Mouse (Mus musculus) left cerebral cortex, adult 8-10 months (tissue): ENCODE measurements around the gene Nhsl2. TPM values are rescaled to one million over a fixed set of nuclear protein-coding genes. Genes with fewer than 3 reads are reported as not detected.

ENCODE experiments used
- DNase-seq, 2 experiments: peaks; one replicate each; pipeline ENCODE4 v3.0.0; 2022; ENCODE audit warnings: low spot score in 2 of 2
- total RNA-seq, 4 experiments: library from RNA; stranded (reverse); gene quantifications; 2 replicates each; pipeline ENCODE4 v1.2.4; 2022

Nhsl2 gene
- total RNA-seq, 4 experiments from 2014 or later = 36.2 to 44.7 (median 41.9) TPM

DNA sequence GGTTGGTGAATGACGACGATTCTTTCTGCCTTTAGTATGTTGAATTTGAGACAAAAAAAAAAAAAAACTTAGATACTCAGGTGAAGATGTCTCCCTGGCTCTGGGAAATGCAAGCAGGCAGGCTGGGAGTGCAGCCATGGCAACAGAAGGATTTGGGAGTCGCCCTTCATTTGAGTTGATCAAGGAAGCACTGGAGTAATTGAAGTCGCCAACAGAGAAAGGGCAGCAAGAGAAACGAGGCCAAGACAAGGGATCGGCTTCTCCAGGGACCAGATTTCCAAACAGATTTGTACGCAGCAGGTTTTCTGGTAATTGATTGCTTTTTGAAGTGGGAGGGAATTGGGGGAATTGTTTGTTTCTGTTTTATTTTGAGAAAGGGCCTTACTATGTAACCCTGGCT, 192.4 kb downstream of the Nhsl2 start:
- no peak for DNase-seq

DNA sequence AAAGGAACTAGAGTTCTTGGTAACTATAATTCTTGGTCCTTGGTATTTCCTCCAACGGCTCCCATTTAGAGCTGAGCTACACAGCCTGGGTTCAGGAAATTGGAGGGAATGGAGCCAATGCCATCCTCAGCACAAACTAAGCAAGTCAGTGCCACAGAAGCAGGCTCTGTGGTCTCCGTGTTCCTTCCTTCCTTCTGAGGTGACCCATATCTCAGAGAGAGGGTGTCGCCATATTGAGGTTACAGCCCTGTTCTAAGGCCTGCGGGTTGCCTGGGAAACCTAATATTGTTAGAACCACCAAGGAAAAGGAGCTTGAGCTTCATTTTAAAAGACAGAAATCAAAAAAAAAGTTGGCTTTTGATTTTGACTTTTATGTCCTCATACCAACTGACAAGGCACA, 193.2 kb downstream of the Nhsl2 start:
- no peak for DNase-seq

DNA sequence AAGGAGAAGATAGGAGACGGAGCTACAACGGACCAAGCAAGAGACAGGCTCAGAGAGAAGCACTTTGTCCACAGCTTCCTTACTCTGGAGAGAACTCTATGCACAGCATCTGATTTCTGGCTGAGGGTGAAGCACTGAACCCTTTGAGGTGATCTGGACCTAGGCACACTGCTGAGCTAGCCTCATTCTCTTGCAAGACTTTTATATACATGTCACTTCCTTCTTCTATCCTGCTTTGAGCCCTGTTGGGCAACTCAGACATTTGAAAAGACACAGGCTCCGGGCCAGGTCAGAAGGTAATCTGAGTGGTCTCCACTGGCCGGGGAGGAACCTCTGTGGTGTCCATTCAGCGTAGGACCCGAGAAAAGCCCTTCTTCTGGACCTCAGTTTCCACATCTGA, 201.4 kb downstream of the Nhsl2 start:
- DNase-seq = no peak

DNA sequence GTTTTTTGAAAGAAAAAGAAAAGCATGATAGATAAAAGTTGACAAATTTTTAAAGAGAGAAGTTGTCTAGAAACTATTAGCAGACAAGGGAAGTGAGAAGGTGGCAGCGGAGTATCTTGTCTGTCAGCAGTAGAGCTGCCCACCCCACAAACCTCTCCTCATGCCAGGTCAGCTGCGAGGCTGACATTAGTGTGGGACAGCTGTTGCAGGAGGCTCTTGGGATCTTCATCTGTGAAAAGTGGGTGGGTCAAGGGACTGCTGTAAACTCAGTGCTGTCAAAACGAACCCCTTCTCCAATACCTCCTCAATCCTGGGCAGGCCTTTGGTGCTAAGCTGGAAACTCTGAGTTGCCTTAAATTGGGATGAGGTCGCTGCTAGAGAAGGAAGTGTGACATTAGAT, 202.0 kb downstream of the Nhsl2 start:
- DNase-seq = no peak

DNA sequence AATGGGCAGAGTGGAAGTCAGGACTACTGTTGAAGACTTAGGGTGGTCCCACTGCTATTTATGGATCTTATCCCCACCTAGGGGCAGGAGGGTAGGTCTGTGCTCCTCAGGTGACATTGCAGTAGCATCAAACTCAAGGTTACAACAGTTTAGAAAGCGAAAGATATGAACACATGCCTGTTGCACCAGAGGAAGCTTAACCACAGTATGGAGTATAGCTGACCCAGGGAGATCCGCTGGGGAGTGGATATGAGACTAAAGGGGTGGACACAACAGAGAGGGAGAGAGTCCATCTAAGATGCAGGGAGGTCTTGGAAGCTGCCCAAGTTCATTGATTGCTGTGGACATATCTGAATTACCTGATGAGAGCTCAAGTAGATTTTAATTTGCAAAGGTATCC, 204.2 kb downstream of the Nhsl2 start:
- no peak for DNase-seq

GRCm38 (mm10) chrX:102054009-102054408, 204.8 kb downstream of the Nhsl2 start:
- no peak for DNase-seq

GRCm38 (mm10) chrX:102059437-102059836, 210.3 kb downstream of the Nhsl2 start:
- no peak for DNase-seq

GRCm38 (mm10) chrX:102060243-102060642, 211.1 kb downstream of the Nhsl2 start:
- DNase-seq = no peak

GRCm38 (mm10) chrX:102060891-102061290, 211.7 kb downstream of the Nhsl2 start:
- DNase-seq = no peak

DNA sequence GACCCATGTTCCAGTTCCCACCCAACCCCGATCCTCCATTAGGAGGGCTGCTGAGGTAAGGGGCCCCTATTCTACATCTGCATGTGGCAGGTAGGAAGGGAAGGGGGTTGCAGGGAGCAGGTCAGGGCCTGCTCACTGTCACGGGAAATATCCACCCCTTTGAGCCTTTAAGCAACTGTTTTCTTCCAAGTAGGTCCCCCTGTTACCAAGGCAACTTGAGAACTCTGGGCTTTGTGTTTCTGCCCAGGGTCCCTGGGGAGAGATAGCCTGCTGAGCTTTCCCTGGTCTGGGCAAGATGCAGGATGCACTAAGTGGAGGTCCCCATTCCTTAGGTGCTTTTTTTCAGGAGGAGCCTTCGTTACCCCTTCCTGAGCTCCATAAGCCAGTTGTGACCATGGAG, 214.9 kb downstream of the Nhsl2 start:
- no peak for DNase-seq

- DNase-seq = no peak
These were observed 216.1 kb downstream of the Nhsl2 start for GRCm38 (mm10) chrX:102065213-102065775.

DNA sequence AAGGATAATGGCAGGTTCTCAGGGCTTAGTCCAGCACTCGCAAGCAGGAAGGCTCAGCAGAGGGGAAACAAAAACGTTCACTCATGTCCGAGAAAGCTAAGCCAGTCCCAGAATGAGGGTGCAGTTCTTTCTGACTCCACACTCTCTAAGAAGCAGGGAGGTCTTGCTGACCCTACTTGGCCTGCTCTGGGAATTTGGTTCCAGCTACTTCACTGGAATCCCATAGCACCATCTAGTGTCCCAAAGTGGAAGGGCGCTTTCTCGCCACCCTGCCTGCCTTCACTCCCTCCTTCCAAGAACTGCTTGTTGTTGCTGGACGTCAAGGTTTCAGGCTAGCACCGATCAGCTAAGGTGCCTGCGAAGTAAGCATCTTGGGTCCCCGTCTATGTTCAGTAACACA, 216.9 kb downstream of the Nhsl2 start:
- peak; percentile 48 to 67 for DNase-seq

DNA sequence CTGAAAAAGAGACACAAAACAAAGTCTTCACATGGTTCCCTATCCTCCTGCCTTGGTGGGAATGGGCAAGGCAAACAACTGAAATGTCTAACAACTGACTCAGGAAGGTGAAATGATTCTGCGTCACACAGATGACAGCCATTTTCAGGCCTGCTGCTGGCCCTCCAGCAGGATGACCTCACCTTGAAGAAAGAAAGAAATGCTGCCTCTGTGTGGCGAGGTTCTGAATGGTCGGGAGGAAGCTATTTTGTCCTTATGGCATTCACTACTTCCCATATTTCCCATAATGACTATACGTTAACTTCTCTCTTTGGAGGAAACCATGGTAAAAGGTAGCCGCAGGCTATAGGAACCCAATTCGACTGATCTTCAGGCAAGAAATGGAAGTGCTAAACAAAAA, 217.9 kb downstream of the Nhsl2 start:
- no peak for DNase-seq

DNA sequence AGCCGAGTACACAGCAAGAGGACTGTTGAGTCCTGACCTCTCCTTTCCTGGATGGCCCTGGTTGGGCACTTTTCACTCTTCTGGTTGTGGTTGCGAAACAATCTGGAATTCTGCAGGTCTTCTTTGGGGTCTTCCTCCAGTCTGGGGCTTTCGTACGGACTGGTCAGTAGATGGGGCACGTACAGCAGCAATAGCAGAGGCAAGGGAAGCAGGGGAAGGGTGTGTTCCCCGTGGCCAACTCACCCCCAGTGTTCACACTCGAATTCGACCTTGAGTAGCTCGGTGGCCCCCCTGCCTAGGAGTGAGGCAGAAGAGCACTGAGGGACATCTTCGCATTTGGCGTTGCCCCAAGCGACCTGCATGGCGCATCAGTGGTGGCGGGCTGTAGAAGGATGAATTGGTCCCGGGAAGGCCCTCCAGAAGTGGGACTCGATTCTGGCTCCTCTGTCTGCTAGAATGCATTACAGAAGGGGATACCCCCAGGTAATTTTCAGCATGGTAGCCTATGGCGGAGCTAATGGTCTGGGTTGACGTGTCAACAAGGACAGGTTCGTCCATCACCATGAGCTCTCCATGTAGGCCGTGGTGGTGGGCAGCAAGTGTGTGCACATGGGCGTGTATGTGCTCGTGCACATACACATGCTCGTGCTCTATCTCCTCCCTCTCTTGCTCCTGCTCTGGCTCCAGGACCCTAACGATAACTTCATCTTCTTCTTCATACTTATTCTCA, 219.8 kb downstream of the Nhsl2 start:
- DNase-seq = no peak

DNA sequence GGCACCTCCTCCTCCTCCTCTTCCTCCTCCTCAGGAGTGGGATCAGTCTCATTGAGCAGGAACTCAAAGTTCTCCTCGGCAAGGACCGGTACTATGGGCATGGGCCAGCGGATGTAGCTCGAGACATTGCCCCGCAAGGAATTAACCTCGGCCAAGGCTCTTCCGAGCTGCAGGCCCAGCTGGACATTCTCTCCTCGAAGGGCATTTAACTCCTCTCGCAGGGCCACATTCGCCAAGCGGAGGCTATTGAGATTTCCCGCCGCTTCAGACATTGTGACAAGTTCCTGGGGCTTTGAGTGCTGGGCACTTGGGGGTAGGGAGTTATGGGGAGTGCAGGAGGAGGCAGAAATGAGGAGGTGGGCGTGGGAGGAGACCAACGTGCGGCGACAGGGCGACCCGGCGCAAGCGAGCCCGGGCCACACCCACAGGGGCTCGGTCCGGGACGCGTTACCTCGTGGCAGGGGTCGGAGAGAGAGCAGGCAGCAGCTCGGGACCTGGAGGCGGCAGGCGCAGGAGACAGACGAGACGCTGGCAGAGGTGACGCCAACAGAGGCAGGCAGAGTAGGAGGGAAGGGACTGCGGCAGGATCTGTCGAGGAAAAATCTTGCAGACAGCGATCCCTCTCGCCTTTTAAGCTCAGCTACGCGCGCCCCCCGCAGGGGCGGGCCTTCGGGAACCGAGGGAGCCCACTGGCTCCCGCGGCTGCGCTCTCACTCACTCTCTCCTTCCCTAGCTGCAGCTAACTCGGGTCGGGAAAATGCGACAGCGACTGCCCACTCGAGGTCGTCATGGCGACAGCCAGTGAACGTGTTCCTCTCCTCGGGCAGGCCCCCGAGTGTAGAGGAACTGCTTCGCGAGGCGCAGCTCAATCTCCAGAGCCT, 221.6 kb downstream of the Nhsl2 start, which contains the start of gene Rtl5:
Rtl5 (minus strand) TSS at position 714 of the 881 bp plus-strand sequence.
- peak; percentile 59 to 82 for DNase-seq

GRCm38 (mm10) chrX:102071517-102071916, 222.3 kb downstream of the Nhsl2 start:
- no peak for DNase-seq

DNA sequence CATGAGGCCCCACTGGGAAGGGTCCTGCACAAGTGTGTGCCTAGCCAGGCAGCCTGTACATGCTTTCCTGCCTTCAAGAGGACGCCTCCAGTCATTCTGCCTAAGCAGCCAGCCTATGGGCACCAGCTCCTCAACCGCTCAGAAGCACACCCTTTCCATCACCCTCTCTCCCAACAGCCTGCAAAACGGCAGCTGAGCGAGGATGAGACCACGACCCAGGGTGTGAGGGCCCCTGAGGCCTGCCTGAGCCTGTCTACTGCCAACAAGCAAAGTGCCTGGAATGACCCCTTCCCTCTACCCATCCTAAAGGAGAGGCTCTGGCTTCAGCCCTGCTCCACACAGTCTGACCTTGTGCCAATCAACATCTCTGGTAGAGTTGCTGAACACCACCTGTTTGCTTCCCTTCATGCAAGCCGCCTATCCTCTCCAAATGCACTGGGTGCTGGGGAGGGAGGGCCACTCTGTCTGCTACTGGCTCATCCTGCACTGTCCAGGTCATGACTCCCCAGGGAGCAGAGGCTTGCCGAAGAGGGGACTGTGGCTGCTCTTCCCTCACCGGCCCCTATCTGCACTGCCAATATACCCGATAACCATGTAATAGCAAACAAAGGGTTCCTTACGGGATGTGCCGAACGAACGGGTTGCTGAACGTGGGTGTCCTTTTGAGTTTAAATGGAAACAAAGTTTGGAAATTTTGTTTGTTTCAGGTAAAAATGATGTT, 224.6 kb downstream of the Nhsl2 start:
- no peak for DNase-seq

DNA sequence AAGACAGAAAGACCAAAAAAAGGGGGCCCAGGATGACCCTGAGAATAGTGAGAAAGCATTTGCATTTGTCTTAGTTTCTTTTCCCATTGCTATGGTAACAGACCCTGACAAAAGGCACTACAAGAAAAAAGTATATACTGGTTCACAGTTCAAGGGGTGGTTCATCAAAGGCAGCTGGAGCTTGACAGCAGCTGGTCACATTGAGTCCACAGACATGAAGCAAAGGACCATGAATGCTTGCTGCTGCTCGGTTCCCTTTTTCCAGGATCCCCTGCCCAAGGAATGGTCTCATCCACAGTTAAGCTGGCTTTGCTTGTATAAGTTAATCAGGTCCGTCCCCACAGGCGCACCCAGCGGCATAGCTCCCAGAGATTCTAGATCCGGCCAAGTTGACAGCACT, 225.2 kb downstream of the Nhsl2 start:
- no peak for DNase-seq

DNA sequence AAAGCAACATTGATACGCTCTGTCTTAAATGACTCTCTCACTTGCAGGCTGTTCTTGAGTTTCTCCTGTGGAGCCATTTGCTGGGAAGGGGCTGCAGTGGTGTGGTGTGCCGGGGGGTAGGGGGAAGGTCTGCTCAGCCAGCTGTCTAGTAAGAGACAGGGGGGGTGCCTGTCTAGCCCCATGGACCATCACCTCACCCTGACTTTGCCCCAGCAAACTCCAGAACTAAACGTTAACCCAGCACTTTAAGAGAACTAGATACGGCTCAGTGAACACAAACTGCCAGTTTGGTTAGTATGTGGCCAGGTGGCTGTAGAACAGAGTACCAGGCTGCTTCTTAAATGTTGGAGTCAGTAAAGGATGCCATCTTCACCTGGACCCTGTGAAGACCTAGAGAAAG, 226.0 kb downstream of the Nhsl2 start:
- DNase-seq = no peak

DNA sequence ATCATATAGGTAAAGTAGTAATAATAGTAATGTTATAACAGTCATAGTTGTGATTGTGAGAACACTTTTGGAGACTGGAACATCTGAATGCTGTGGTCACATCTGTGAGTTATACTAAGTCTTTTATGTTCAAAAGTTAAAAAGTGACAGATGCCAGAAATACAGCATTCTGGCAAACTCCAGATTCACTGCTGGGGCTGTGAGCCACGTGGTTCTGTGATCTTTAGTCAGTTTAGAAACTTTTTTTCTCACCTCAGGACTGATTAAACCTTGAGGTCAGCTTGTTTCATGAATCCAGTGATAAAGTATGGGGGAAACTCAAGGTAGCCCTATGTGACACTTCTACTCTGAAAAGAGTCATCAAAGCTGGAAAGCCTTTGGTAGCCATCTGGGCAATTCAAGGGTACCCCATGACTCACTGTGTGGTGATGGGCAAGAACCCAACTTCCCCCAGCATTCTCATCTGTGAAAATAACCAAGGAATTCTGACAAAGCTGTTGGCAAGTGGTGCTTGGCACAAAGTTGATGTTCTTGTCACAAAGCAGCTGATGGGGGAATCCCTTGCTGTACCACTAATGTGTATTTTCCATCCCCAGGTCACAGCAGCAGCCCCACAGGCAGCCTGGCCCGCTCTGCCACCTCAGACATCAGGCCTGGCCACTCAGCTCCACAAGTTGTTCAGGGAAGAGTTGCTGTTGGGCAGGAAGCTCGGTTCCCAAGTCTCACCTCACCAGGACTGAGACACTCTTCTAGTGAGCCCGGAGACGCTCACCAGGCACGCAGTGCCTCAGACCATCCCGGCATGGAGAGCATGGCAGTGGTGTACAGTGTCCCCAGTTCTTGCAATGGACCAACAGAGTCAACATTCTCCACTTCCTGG, 227.9 kb downstream of the Nhsl2 start:
- no peak for DNase-seq

- DNase-seq = no peak
These were observed 231.9 kb downstream of the Nhsl2 start for GRCm38 (mm10) chrX:102081076-102081475.
